Mouse (Mus musculus) frontal cortex, postnatal 14 days (tissue): ENCODE measurements at regions not wholly inside any gene's neighbourhood (a gene's known extent, or its start where the extent isn't known, plus 50 kb on each side); places are given as distances from the start of the nearest gene placed in this dataset.

Experiments used
- DNase-seq, 2 experiments: peaks; one replicate each; pipeline ENCODE4 v3.0.0; 2022; ENCODE audit warnings: low spot score in 2 of 2

GRCm38 (mm10) chr4:91051913-91052312 is 348.7 kb downstream of the Elavl2 start:
- DNase-seq, result no peak

- DNase-seq, result no peak
These were observed 371.1 kb downstream of the Elavl2 start for GRCm38 (mm10) chr4:91029462-91029861.

- no peak for DNase-seq
These were observed 372.5 kb downstream of the Elavl2 start for GRCm38 (mm10) chr4:91028013-91028626.

GRCm38 (mm10) chr4:90996388-90997092 is 404.0 kb downstream of the Elavl2 start:
- no peak for DNase-seq

GRCm38 (mm10) chr4:90964658-90965057 is 435.9 kb downstream of the Elavl2 start:
- DNase-seq, result peak; percentile 6 to 13

- DNase-seq, result no peak
These were observed 456.7 kb downstream of the Elavl2 start for GRCm38 (mm10) chr4:90943687-90944385.

GRCm38 (mm10) chr4:90917312-90918107 is 483.1 kb downstream of the Elavl2 start:
- DNase-seq, result no peak

GRCm38 (mm10) chr4:90906311-90906710 is 494.3 kb downstream of the Elavl2 start:
- DNase-seq, result no peak

GRCm38 (mm10) chr4:90868209-90868608 is 532.4 kb downstream of the Elavl2 start:
- no peak for DNase-seq

- peak in 1 of 2 experiments; percentile 13 for DNase-seq
These were observed 539.7 kb downstream of the Elavl2 start for GRCm38 (mm10) chr4:90860854-90861253.

GRCm38 (mm10) chr4:90839804-90840203 is 560.8 kb downstream of the Elavl2 start:
- no peak for DNase-seq

GRCm38 (mm10) chr4:90799078-90799477 is 580.5 kb downstream of the Zfp352 start:
- DNase-seq, result no peak

- no peak for DNase-seq
These were observed 580.0 kb downstream of the Zfp352 start for GRCm38 (mm10) chr4:90798637-90799036.

- no peak for DNase-seq
These were observed 578.9 kb downstream of the Zfp352 start for GRCm38 (mm10) chr4:90797472-90797871.
